Mouse (Mus musculus) small intestine, adult 2 months (tissue): ENCODE results near the gene Arhgap4.

Experiments
- CTCF ChIP-seq: fragments of 200-500 bp; IDR thresholded peaks from 2 replicates; pipeline ENCODE4 v1.5.1; 2012; ENCODE audit warnings: low read depth, mild to moderate bottlenecking, control low read depth, inconsistent platforms, low read length, moderate library complexity, mixed read lengths; ENCODE audit not compliant: insufficient replicate concordance, insufficient read length; ENCODE audit errors: extremely low read depth
- POLR2A ChIP-seq: fragments of 200-500 bp; IDR thresholded peaks from 2 replicates; pipeline ENCODE4 v1.6.1; 2012; ENCODE audit warnings: low read depth, mild to moderate bottlenecking, control low read depth, inconsistent platforms, low read length, moderate library complexity

- TF ChIP-seq CTCF = no peak
- TF ChIP-seq POLR2A = no peak
These were observed 54.4 kb downstream of the Arhgap4 start for GRCm38 (mm10) chrX:73867256-73867655.
